Mouse (Mus musculus) ovary, postnatal 36 days (tissue): ENCODE measurements around the gene Lair1.

Source experiments
- DNase-seq: peaks from one replicate; pipeline ENCODE4 v3.0.0; 2022; ENCODE audit warnings: low spot score, mixed read lengths

Lair1 gene

DNA sequence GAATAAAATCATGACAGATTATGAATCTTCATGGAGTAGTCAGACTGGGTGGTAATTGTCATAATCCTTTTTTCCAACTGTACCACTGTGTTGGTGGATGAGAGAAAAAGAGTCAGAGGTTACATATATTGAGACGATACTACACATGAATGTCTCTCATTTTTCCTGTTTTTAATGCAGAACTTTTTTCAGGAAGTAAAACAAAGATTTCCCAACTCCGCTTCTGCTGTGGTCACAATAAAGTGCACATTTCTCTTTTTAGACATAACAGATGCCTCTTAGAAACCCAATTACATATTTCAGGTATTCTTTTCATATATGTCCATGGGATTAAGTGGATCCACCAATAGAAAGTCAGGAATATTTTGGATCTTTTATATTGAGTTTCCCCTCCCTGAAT lies 101.0 kb downstream of the Lair1 start:
- DNase-seq, result no peak

DNA sequence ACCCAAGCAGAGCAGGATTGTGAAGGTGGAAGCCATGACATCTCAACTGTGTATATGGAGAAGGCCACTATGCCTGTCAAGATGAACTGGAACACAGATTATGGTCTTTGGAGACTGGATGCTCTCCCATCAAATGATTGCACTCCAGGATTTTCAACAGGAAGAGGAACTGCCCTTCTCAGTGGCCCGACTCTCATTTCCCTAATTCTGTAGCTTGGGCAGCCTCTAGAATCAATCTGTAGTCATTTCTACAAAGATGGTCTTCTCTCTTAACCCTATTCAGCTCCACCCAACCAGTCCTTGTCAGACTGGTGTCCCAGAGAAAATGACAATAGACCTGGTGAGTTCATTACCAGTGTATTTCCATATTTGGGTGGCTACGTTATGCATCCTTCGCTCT lies 105.6 kb downstream of the Lair1 start:
- no peak for DNase-seq
